Mouse (Mus musculus) CD4-positive naive resting alpha-beta T cell, adult 76 days (primary cell): ENCODE data around the gene Aatf. TPM values are rescaled to one million over a fixed set of nuclear protein-coding genes. Genes with fewer than 3 reads are reported as not detected.

ENCODE experiments used
- total RNA-seq: library from RNA; stranded (reverse); gene quantifications from one replicate; pipeline ENCODE4 v1.2.4, GENCODE M21; 2023

Aatf gene
- 43.1 TPM for total RNA-seq

DNA sequence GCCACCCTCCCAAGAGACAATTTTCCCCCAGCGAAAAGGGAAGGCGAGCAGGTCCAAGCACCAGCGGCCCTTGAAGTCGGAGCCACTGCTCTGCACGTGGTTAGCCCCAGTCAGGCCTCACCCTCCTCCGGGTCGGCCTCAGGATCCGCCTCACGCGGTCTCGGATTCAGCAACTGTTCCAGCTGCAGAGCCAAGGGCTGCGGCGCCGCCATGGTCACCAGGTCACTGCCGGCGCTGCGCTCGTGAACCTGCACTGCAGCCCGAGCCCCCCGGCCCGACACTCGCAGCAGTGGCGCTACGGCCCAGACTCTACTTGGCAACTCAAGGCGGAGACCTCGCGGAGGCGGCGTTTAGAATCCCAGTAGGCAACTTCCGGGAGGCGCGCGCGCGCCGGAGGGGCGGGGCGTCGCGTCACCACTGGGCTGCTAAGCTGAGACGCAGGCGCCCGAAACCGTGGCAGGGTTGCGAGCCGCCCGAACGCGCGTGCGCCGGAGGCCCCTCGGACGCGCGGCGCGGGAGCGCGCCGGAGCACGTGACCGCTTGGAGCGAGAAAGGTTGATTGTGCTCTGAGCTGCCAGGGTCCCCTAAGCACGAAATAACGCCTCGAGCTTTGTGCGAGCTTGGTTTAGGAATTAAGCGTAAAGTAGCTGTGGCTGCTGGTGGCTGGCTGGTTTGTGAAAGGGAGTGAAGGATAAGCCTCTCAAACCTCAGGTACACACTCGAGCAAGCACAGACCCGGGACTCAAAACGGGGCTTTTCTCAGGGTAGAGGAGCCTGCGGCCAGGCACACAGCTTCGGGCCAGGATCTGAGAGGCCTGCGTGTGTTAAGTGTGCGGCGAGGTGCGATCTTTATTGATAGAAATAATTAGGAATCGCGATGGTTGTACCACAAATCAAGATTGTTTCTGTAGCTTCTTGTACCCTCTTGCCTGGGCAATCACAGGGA lies at the start of gene Aatf:
TSS of gene Aatf (minus strand) at position 352 of the 946 bp plus-strand sequence.

GRCm38 (mm10) chr11:84525421-84526274 lies 12.3 kb upstream of the Aatf start, which contains the start of gene Lhx1:
Gene Lhx1, minus strand, starts transcription at chr11:84525535.

Other genes starting within 250 kb of the Aatf start
- not detected for gene Lhx1, start 12.0 kb upstream of the Aatf start, total RNA-seq